Mouse (Mus musculus): Measurements from ENCODE around the gene Col26a1.

The Col26a1 gene

GRCm38 (mm10) chr5:136692784-136693183, 190.2 kb downstream of the Col26a1 start, which contains the start of gene Myl10:
TSS of gene Myl10 (plus strand) at chr5:136693146.
- in situ Hi-C loops (cut with MboI): no loop called here
